Mouse (Mus musculus) limb, embryonic 14.5 days (tissue): Measurements from ENCODE around the gene Nav2. TPM values are rescaled to one million over a fixed set of nuclear protein-coding genes. Genes with fewer than 3 reads are reported as not detected.

Experiments
- ATAC-seq: fragments of 200-750 bp; cut with Nextera tagmentation; 2 replicates; pipeline ENCODE4 v1.8.0; 2017; ENCODE audit warnings: low read depth, moderate number of reproducible peaks, moderate TSS enrichment; ENCODE audit not compliant: low FRiP score
- DNase-seq: peaks from one replicate; pipeline ENCODE4 v3.0.0-alpha.2; 2015; ENCODE audit warnings: low spot score
- H3K27ac ChIP-seq: fragments of 300-500 bp; sonication (generic); replicated peaks from 2 replicates; pipeline ENCODE4 v1.5.1; 2014; ENCODE audit warnings: low read depth, mild to moderate bottlenecking, low read length, moderate library complexity, mixed read lengths
- H3K27me3 ChIP-seq: fragments of 300-500 bp; sonication (generic); 2 replicates; pipeline ENCODE4 v1.6.1; 2014; ENCODE audit warnings: low read length, mixed read lengths; ENCODE audit not compliant: control insufficient read depth, insufficient read depth
- H3K36me3 ChIP-seq: fragments of 300-500 bp; sonication (generic); 2 replicates; pipeline ENCODE4 v1.6.1; 2014; ENCODE audit warnings: mild to moderate bottlenecking, low read length, moderate library complexity, mixed read lengths; ENCODE audit not compliant: control insufficient read depth, insufficient read depth
- H3K4me1 ChIP-seq: fragments of 300-500 bp; sonication (generic); 2 replicates; pipeline ENCODE4 v1.6.1; 2014; ENCODE audit warnings: antibody characterized with exemption, low read length, mixed read lengths; ENCODE audit not compliant: control insufficient read depth, insufficient read depth
- H3K4me2 ChIP-seq: fragments of 300-500 bp; sonication (generic); replicated peaks from 2 replicates; pipeline ENCODE4 v1.6.1; 2014; ENCODE audit warnings: low read depth, mild to moderate bottlenecking, low read length, moderate library complexity; ENCODE audit not compliant: severe bottlenecking
- H3K4me3 ChIP-seq: fragments of 300-500 bp; sonication (generic); replicated peaks from 2 replicates; pipeline ENCODE4 v1.5.1; 2014; ENCODE audit warnings: low read length
- H3K9ac ChIP-seq: fragments of 300-500 bp; sonication (generic); 2 replicates; pipeline ENCODE4 v1.6.1; 2014; ENCODE audit warnings: mild to moderate bottlenecking, low read depth, low read length, moderate library complexity; ENCODE audit not compliant: severe bottlenecking
- H3K9me3 ChIP-seq: fragments of 300-500 bp; sonication (generic); 2 replicates; pipeline ENCODE4 v1.6.1; 2016; ENCODE audit warnings: low read length; ENCODE audit not compliant: control insufficient read depth
- POLR2A ChIP-seq: fragments of 200-500 bp; IDR thresholded peaks from 2 replicates; pipeline ENCODE4 v1.8.0; 2012; ENCODE audit warnings: inconsistent platforms, mild to moderate bottlenecking, moderate library complexity, borderline replicate concordance; ENCODE audit not compliant: insufficient read depth, insufficient read length; ENCODE audit errors: extremely low read depth
- WGBS: fragments of 180-500 bp; shearing (Covaris S2); extraction: QIAGEN DNeasy Blood & Tissue Kit; methylation state at CpG from one replicate; pipeline ENCODE4 v1.1.7; 2014; 5-methylcytosine and 5-hydroxymethylcytosine counted together
- polyA plus RNA-seq, 2 experiments: library from polyadenylated mRNA; depleted of rRNA in 1 of 2; stranded (reverse) in 1 of 2; unstranded in 1 of 2; fragments of >200 nt; fragmentation: Nextera tagmentation in 1 of 2; extraction: Ambion mirVana in 1 of 2; gene quantifications; 2 replicates each; pipeline versions ENCODE4 v1.2.1 to v1.2.3; 2012 to 2014

Nav2 gene
- polyA plus RNA-seq, 2 experiments = 15.8 to 16.8 TPM

GRCm38 (mm10) chr7:49341151-49341918, 432.8 kb downstream of the Nav2 start:
- Histone ChIP-seq H3K27me3 (no peaks in the 10 kb centered on the region), H3K36me3 (no peaks in the 10 kb centered on the region), H3K27ac (no peak overlapping the region), H3K4me2 (no peak overlapping the region), H3K9me3 (no peaks in the 10 kb centered on the region), H3K4me3 (no peak overlapping the region), H3K4me1 (peaks cover 21% of the 10 kb centered on the region), H3K9ac (no peak overlapping the region)
- 55% methylated on average over 5 of the region's 5 CpGs for WGBS
- no peak for DNase-seq
- ATAC-seq = no peak
- TF ChIP-seq POLR2A = no peak

DNA sequence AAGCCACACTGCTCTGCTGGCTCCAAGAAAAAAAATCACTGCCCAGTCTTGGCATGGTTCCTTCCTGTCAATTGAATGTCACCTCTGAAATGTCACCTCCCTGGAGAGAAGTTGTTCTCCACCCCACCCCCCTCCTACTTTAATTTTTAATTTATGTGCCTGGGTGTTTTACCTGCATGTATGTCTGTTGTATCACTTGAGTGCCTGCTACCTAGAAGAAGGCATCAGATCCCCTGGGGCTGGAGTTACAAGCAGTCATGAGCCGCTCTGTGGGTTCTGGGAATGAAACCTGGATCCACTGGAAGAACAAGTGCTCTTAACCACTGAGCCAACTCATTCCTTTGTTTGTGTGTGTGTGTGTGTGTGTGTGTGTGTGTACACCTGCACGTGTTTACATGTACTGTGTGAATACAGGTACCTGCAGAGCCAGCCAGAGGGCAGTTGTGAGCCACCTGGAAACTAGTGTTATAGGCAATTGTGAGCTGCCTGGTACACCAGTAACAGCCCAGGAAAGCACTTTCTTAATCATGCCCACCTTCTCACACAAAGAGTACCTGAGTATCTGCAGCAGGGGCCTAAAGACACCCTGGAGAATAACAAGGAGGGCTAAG, 433.5 kb downstream of the Nav2 start:
- no peak for TF ChIP-seq POLR2A
- Histone ChIP-seq H3K4me2 (peak overlapping the region; percentile 42), H3K27me3 (no peaks in the 10 kb centered on the region), H3K36me3 (no peaks in the 10 kb centered on the region), H3K4me1 (peaks cover 21% of the 10 kb centered on the region), H3K27ac (0 out of 2 replicates have a peak overlapping the region, but pooled peaks have one; percentile 38), H3K9ac (no peak overlapping the region), H3K9me3 (no peaks in the 10 kb centered on the region), H3K4me3 (no peak overlapping the region)
- no peak for ATAC-seq
- no peak for DNase-seq
- WGBS = 70% methylated on average over 2 of the region's 2 CpGs

DNA sequence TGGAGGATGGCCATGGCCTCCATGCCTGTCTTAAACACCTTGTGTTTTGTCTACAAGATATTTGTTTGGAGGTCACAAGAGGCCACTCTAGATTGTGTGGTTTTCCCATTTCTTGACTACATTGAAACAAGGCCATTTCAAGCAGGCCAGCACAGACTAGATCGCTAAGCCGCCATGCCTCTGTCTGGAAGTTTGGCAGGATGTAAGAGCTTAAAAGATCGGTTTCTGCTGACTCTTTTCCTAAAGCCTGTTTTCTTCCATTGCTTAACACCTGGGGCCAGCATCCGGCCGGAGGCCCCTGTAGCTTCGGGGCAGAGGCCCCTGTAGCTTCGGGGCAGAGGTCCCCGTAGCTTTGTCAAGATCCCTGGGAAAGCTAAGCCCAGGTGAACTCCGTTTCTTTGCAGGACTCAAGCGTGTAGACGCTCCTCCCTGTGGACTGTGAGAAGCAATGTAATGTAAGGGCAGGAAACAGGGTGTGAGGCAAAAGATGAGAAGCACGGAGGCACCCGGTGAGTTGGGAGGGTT, 434.1 kb downstream of the Nav2 start:
- Histone ChIP-seq H3K36me3 (no peaks in the 10 kb centered on the region), H3K27me3 (no peaks in the 10 kb centered on the region), H3K9me3 (no peaks in the 10 kb centered on the region), H3K4me2 (peak overlapping the region; percentile 42), H3K9ac (peak overlapping the region; percentile 37; the same call in 1 of the 2 replicates), H3K4me1 (peaks cover 21% of the 10 kb centered on the region), H3K4me3 (peak overlapping the region; percentile 9), H3K27ac (peak overlapping the region; percentile 38)
- 23% methylated on average over 13 of the region's 13 CpGs for WGBS
- DNase-seq = peak; percentile 21
- TF ChIP-seq POLR2A = no peak
- peak; percentile 16; the same call in 1 of the 2 replicates for ATAC-seq

- no peaks in the 10 kb centered on the region for H3K9me3 ChIP-seq
Observed at GRCm38 (mm10) chr7:49343081-49343600, 434.6 kb downstream of the Nav2 start.

More at GRCm38 (mm10) chr7:49343081-49343600, 434.6 kb downstream of the Nav2 start:
- 0 out of 2 replicates have a peak overlapping the region, but pooled peaks have one; percentile 37 for H3K9ac ChIP-seq
- peaks cover 21% of the 10 kb centered on the region for H3K4me1 ChIP-seq
- ATAC-seq (peak; percentile 74), DNase-seq (peak; percentile 56)
- 11% methylated on average over 16 of the region's 16 CpGs for WGBS
- H3K4me2 ChIP-seq = peak overlapping the region; percentile 42
- no peak for TF ChIP-seq POLR2A
- no peaks in the 10 kb centered on the region for H3K36me3 ChIP-seq
- peak overlapping the region; percentile 38 for H3K27ac ChIP-seq
- no peaks in the 10 kb centered on the region for H3K27me3 ChIP-seq
- peak overlapping the region; percentile 9 for H3K4me3 ChIP-seq
